23 mouse cellular contexts compared by ENCODE assay signal in genomic region chr7:122296805-122297204, GRCm38 (mm10). TPM values are rescaled to one million over a fixed set of nuclear protein-coding genes. Genes with fewer than 3 reads are reported as not detected.
DNase-seq lines count a peak whose midpoint lies in the region; ATAC-seq and TF ChIP-seq lines count a peak whose summit lies in the region.
"Had no signal": no experiment of that assay in that cellular context is flagged by ENCODE, and none has a peak within 500 bp of the region (broad histone marks: within the 10 kb centered on the region; RNA-seq: fewer than 3 reads in every experiment).

No protein-coding gene starts in this region.

- no peak for TF ChIP-seq RAD21 in CH12.LX (IDR thresholded peaks at IDR 0.05; ENCODE audit: low read depth, low read length)

- H3K4me2 ChIP-seq in CH12.LX (ENCODE audit: insufficient read depth, low read depth, poor library complexity, severe bottlenecking) = no peak overlapping the region
- H3K4me2 ChIP-seq: embryonic facial prominence, embryonic 15.5 days; heart, embryonic 12.5 days; hindbrain, embryonic 14.5 days had no signal

- TF ChIP-seq EP300 in CH12.LX (IDR thresholded peaks at IDR 0.05; ENCODE audit: low read length) = no peak

- peak; percentile 57 for ATAC-seq in inflammation-experienced regulatory T-cells, adult 6 months
- ATAC-seq: forebrain, embryonic 16.5 days; intestine, embryonic 16.5 days; Patski had no signal

- peaks cover 71 to 96% of the 10 kb centered on the region in 2 experiments for H3K36me3 ChIP-seq in CH12.LX (replicated peaks in 1 of 2; ENCODE audit: control insufficient read depth in 1 of 2, insufficient read depth in 1 of 2, low read length in 1 of 2)
- H3K36me3 ChIP-seq: embryonic facial prominence, embryonic 15.5 days; heart, embryonic 12.5 days; hindbrain, embryonic 10.5 days had no signal

- peaks cover 25% of the 10 kb centered on the region for H3K9me3 ChIP-seq in CH12.LX (replicated peaks; ENCODE audit: low read length)
- H3K9me3 ChIP-seq: embryonic facial prominence, embryonic 15.5 days; hindbrain, embryonic 10.5 days had no signal

- no peaks in the 10 kb centered on the region for H3K27me3 ChIP-seq in cerebellum, adult 2 months (ENCODE audit: control insufficient read depth, insufficient read depth, low read length)
- no peaks in the 10 kb centered on the region for H3K27me3 ChIP-seq in CH12.LX (replicated peaks)
- H3K27me3 ChIP-seq: heart, embryonic 12.5 days had no signal

- TF ChIP-seq CTCF in cerebellum, adult 2 months (IDR thresholded peaks at IDR 0.05; ENCODE audit: borderline replicate concordance, insufficient read depth, low read depth, low read length) = no peak
- TF ChIP-seq CTCF in layer of hippocampus, adult 2 months (conservative IDR thresholded peaks at IDR 0.05) = no peak
- TF ChIP-seq CTCF in CH12.LX (conservative IDR thresholded peaks at IDR 0.05 in 1 of 2, IDR thresholded peaks at IDR 0.05 in 1 of 2; ENCODE audit: low read depth in 2 of 2, low read length in 2 of 2) = no peak

- no peak for TF ChIP-seq POLR2A in cerebellum, adult 2 months (IDR thresholded peaks at IDR 0.05; ENCODE audit: borderline replicate concordance, insufficient read depth, low read length)
- TF ChIP-seq POLR2A in CH12.LX (IDR thresholded peaks at IDR 0.05; ENCODE audit: low read depth, low read length) = no peak

- no peak overlapping the region for H3K27ac ChIP-seq in cerebellum, adult 2 months (ENCODE audit: insufficient read depth, low read length)
- peak overlapping the region; percentile 68 for H3K27ac ChIP-seq in layer of hippocampus, adult 2 months
- no peak overlapping the region for H3K27ac ChIP-seq in CH12.LX (ENCODE audit: insufficient read depth, low read depth)
- H3K27ac ChIP-seq: embryonic facial prominence, embryonic 15.5 days; gastrocnemius, adult 2 months; hindbrain, embryonic 10.5 days; hindbrain, embryonic 14.5 days had no signal

- no peak overlapping the region for H3K9ac ChIP-seq in CH12.LX (ENCODE audit: insufficient read depth, low read depth)
- H3K9ac ChIP-seq: embryonic facial prominence, embryonic 15.5 days; heart, embryonic 12.5 days; hindbrain, embryonic 14.5 days had no signal

- no peak overlapping the region for H3K4me3 ChIP-seq in cerebellum, adult 2 months (replicated peaks; ENCODE audit: insufficient read depth, low read depth, low read length)
- no peak overlapping the region for H3K4me3 ChIP-seq in layer of hippocampus, adult 2 months
- no peak overlapping the region for H3K4me3 ChIP-seq in CH12.LX (replicated peaks in 1 of 3; ENCODE audit: low read depth in 2 of 3, low read length in 2 of 3, poor library complexity in 1 of 3)
- H3K4me3 ChIP-seq: embryonic facial prominence, embryonic 15.5 days; erythroblast, embryonic 14.5 days; gastrocnemius, adult 2 months; heart, embryonic 12.5 days; hindbrain, embryonic 10.5 days had no signal

- H3K79me2 ChIP-seq in CH12.LX (replicated peaks; ENCODE audit: control insufficient read depth, extremely low read depth, insufficient read depth, poor library complexity, severe bottlenecking) = peaks cover 98% of the 10 kb centered on the region

- peak; percentile 22 for DNase-seq in cerebellum, adult 8-10 months
- no peak for DNase-seq in cerebellum, adult 2 months
- no peak for DNase-seq in layer of hippocampus, adult 2 months (ENCODE audit: low spot score in 2 of 2)
- no peak for DNase-seq in layer of hippocampus, adult 18-20 months (ENCODE audit: low spot score in 2 of 2)
- DNase-seq in CH12.LX (ENCODE audit: extremely low read depth) (no peak), MN1 (ENCODE audit: low spot score) (no peak)
- DNase-seq in ovary, postnatal 36 days (ENCODE audit: low spot score) = no peak
- DNase-seq: adrenal gland, adult 2 months; adrenal gland, postnatal 25 days; embryo, embryonic 11 days; gastrocnemius, adult 2 months; gastrocnemius, postnatal 25 days; kidney, adult 2 months had no signal

- in situ Hi-C loops in CH12.LX (cut with MboI; ENCODE audit: low pct_ligation_motif_present, low pct_unique_long_range_greater_than_20kb, low sequenced_read_pairs) = no loop called here

- 60% methylated on average over 3 of the region's 3 CpGs for WGBS in cerebellum, adult 2 months

- H3K4me1 ChIP-seq in cerebellum, adult 2 months (ENCODE audit: control insufficient read depth, insufficient read depth, low read length) = peaks cover 47% of the 10 kb centered on the region
- peaks cover 25 to 81% of the 10 kb centered on the region in 2 experiments for H3K4me1 ChIP-seq in CH12.LX (ENCODE audit: control insufficient read depth in 1 of 2, insufficient read depth in 2 of 2)
- H3K4me1 ChIP-seq: embryonic facial prominence, embryonic 15.5 days; heart, embryonic 12.5 days had no signal

- dilution Hi-C loops in CH12.LX (cut with MboI; ENCODE audit: extremely low pct_ligation_motif_present, extremely low pct_unique_long_range_greater_than_20kb, low sequenced_read_pairs) = no loop called here

TF ChIP-seq in CH12.LX, 34 proteins besides CTCF, POLR2A, EP300 and RAD21:
- TF ChIP-seq JUN (IDR thresholded peaks at IDR 0.05; ENCODE audit: insufficient read depth, low read depth, low read length) (no peak), E2F4 (IDR thresholded peaks at IDR 0.05; ENCODE audit: insufficient replicate concordance, low read depth, low read length) (no peak), NRF1 (IDR thresholded peaks at IDR 0.05; ENCODE audit: low read depth, low read length) (no peak), MAX (IDR thresholded peaks at IDR 0.05; ENCODE audit: low read length) (0 out of 2 replicates have a peak, but pooled peaks have one; percentile 13)

RNA-seq across cellular contexts. Expression of gene Prkcb, which starts 8.3 kb away (rescaled TPM):
- 311 and 324 TPM in 2 replicates for polyA plus RNA-seq in cerebellum, adult 2 months (2012; rRNA removed)
- total RNA-seq in layer of hippocampus, adult 2 months (2021) = 100 to 1,000 TPM; 788 to 796 TPM
- 100 to 1,000 TPM; 741 to 778 TPM for total RNA-seq in layer of hippocampus, adult 18-20 months (2021)
- total RNA-seq in CH12.LX (2012; rRNA removed) (270 and 337 TPM in 2 replicates), CH12.LX (2014; rRNA removed) (289 and 323 TPM in 2 replicates)
- polyA plus RNA-seq in CH12.LX (2012; ENCODE audit: insufficient read length, low read depth) = 381 and 463 TPM in 2 replicates
- polyA plus RNA-seq in inflammation-experienced regulatory T-cells, adult 6 months (2017; shearing (Covaris generic)) = 10 to 100 TPM; 45.1 to 89.5 (median 71.9) TPM
- total RNA-seq: MEL had no signal
- polyA plus RNA-seq: erythroblast, embryonic 14.5 days; Patski had no signal
